Mouse (Mus musculus): ENCODE results near the gene Vmn1r8. TPM values are rescaled to one million over a fixed set of nuclear protein-coding genes. Genes with fewer than 3 reads are reported as not detected.

The Vmn1r8 gene
- not detected in 2 replicates for polyA plus RNA-seq (2012; rRNA removed)

DNA sequence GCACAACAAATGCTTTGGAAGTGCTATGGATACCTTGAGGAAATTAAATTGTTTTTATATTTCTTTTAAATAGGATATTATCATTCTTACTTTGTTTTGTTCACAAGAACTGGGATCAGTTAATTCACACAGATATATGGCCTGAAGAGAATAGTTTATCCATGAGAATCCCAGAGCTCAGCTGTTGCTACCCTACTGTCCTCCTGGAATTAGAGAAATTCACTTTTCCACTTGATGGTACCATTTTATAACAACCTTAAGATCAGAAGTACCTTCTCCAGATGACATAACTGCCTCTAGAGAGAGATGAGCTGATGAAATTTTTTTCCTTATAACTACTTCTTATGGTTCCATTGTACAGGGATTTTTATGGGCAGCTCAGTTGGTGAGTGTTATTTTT, at the start of gene Vmn1r8:
Gene Vmn1r8 (plus strand): TSS at position 301 of the 400 bp plus-strand sequence.

DNA sequence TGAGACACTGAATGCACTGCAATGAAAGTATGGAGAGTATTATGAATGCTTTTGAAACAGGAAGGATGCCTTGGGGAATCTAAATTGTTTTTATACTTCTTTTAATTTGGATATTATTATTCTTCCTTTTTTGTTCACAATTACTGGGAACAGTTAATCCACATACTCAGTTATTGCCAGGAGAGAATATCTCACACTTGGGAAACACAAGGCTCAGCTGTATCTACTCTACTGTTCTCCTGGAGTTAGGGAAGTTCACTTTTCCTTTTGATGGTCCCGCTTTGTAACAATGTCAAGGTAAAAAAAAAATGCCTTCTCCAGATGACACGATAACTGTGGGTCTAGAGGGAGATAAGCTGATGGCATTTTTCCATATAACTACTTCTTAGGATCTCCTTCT, 35.1 kb upstream of the Vmn1r8 start, which contains the start of gene Vmn1r6:
Gene Vmn1r6 (plus strand): TSS at position 301 of the 400 bp plus-strand sequence.

DNA sequence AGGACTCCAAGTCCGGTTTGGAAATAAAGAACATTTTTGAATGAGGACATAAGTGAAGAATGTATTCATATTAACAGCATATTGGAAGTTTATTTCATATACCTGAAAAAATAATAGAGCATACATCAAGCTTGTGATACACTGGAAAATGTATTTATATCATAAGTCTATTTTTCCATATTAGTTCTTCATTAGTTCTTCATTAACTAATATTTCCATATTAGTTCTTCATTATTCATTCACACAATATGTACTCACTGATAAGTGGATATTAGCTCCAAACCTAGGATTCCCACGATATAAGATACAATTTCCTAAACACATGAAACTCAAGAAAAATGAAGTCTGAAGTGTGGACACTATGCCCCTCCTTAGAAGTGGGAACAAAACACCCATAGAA, 6.9 kb upstream of the Vmn1r8 start, which contains the start of gene Vmn1r7:
Gene Vmn1r7 (minus strand): TSS at position 101 of the 400 bp plus-strand sequence.

DNA sequence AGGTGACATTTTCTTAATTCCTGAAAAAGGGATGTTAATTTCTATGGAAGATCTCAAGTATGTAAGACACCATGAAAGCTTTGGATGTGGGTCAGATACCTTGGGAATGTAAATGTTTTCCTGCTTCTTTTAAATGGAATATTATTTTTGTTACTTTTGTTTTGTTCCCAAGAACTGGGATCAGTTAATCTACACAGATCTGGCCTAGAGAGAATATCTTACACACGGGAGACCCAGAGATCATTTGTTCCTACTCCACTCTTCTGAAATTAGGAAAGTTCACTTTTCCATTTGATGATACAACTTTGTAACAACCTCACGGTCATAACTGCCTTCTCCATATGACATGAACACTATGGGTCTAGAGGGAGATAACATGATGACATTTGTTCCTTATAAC, 34.4 kb downstream of the Vmn1r8 start, which contains the start of gene Vmn1r9:
Gene Vmn1r9 (plus strand): TSS at position 301 of the 400 bp plus-strand sequence.

Other genes with a start within 250 kb of the Vmn1r8 start
- 31.6 and 32.6 TPM in 2 replicates for gene Kbtbd2, start 234.5 kb upstream of the Vmn1r8 start, polyA plus RNA-seq (2012; rRNA removed)
- gene Fkbp9, start 200.2 kb upstream of the Vmn1r8 start, polyA plus RNA-seq (2012; rRNA removed) = 25.1 and 32.6 TPM in 2 replicates
- gene Nt5c3, start 108.4 kb upstream of the Vmn1r8 start, polyA plus RNA-seq (2012; rRNA removed) = 75.9 and 85.6 TPM in 2 replicates
- 0.41 and 0.51 TPM in 2 replicates for gene Vmn1r4, start 108.3 kb upstream of the Vmn1r8 start, polyA plus RNA-seq (2012; rRNA removed)
- gene Vmn1r5, start 62.0 kb upstream of the Vmn1r8 start, polyA plus RNA-seq (2012; rRNA removed) = not detected in 2 replicates
- gene Vmn1r6, start 35.0 kb upstream of the Vmn1r8 start, polyA plus RNA-seq (2012; rRNA removed) = not detected in 2 replicates
- not detected in 2 replicates for gene Vmn1r7, start 7.0 kb upstream of the Vmn1r8 start, polyA plus RNA-seq (2012; rRNA removed)
- not detected in 2 replicates for gene Vmn1r9, start 34.5 kb downstream of the Vmn1r8 start, polyA plus RNA-seq (2012; rRNA removed)
- not detected in 2 replicates for gene Vmn1r10, start 77.2 kb downstream of the Vmn1r8 start, polyA plus RNA-seq (2012; rRNA removed)
- not detected in 2 replicates for gene Vmn1r11, start 101.2 kb downstream of the Vmn1r8 start, polyA plus RNA-seq (2012; rRNA removed)
- gene Vmn1r12, start 124.6 kb downstream of the Vmn1r8 start, polyA plus RNA-seq (2012; rRNA removed) = not detected in 2 replicates
- gene Vmn1r13, start 171.0 kb downstream of the Vmn1r8 start, polyA plus RNA-seq (2012; rRNA removed) = not detected in 2 replicates
- gene Vmn1r14, start 199.4 kb downstream of the Vmn1r8 start, polyA plus RNA-seq (2012; rRNA removed) = not detected in 2 replicates
- gene Vmn1r15, start 225.7 kb downstream of the Vmn1r8 start, polyA plus RNA-seq (2012; rRNA removed) = not detected in 2 replicates

Data from central nervous system, embryonic 18 days (tissue).